Mouse (Mus musculus): ENCODE results near the gene Meox2. TPM values are rescaled to one million over a fixed set of nuclear protein-coding genes. Genes with fewer than 3 reads are reported as not detected.

Gene Meox2
- polyA plus RNA-seq, 1 experiment from 2014 or later: 0.84 TPM

Other genes with a start within 250 kb of the Meox2 start
- gene Agmo, start 133.1 kb downstream of the Meox2 start, polyA plus RNA-seq (2014; fragmentation: Nextera tagmentation; extraction: Ambion mirVana): 1.2 and 1.7 TPM in 2 replicates

Measured in hindbrain, embryonic 14.5 days (tissue).